Mouse (Mus musculus) layer of hippocampus, postnatal 14 days (tissue): ENCODE measurements around the gene Spint2. TPM values are rescaled to one million over a fixed set of nuclear protein-coding genes. Genes with fewer than 3 reads are reported as not detected.
A peak's percentile ranks its signal among the peaks of the same experiment; 100 is the strongest.

Experiments used
- DNase-seq, 2 experiments: peaks; one replicate each; pipeline ENCODE4 v3.0.0; 2021 to 2022; ENCODE audit warnings: low spot score in 2 of 2, mixed read lengths in 1 of 2
- total RNA-seq, 2 experiments: library from RNA; stranded (reverse); gene quantifications; 2 replicates each; pipeline ENCODE4 v1.2.3; 2021

Spint2 gene
- total RNA-seq, 2 experiments from 2014 or later, result 16.0 to 27.0 TPM

GRCm38 (mm10) chr7:29304463-29305262, 23.0 kb upstream of the Spint2 start:
- no peak for DNase-seq

DNA sequence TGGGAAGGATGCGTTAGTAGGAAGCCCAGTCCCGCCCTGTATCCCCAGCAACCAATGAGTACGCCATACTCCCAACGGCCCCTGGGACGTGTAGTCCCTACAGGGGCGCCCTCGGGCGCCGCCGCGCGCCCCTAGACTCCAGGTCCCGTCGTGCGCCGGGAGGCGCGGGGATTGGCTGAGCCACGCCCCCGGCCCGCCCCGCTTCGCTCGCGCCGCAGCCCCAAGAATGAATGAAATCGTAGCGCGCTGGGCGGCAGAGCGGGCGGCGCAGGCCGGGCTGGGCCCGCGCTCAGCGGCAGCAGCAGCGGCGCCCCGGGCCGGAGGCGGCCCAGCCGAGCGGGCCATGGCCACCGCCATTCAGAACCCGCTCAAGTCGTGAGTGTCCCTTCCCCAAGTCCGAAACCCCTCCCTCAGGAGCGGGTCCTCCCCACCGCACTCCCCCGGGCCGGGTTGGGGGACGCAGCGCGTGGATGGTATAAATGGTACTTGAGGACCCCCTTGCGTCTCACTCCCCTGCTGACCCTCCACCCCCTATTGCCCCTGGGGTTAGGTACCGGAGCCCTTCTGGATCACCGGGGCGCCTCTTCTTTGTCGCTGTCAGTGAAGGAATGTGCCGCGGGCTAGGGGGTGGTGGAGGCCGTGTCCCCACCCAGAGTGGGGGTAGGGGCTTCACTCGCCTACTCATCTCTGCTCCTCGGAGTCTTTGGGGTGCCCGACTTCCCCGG, 22.2 kb upstream of the Spint2 start, which contains the start of gene Dpf1:
Gene Dpf1, plus strand, starts transcription at position 214 of the 725 bp plus-strand sequence.
- DNase-seq, result peak; percentile 85 to 95

DNA sequence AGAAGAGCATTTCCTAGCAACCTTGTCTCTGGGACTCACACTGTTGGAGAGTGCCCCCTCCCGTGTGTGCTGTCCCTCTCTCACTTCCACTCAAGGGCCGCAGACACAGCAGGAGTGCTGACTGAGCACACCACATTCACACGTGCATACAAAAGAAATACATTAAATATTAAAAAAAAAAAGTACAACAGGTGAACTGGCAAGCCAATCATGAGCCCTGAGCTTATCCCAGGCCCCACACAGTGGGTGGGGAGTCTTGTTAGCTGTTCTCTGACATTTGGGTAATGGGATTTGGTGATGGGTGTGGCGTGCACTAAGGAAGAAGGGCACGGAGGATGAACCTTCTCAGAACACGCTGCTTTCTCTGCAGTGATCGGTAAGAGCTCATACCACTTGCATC, 20.9 kb upstream of the Spint2 start:
- no peak for DNase-seq

DNA sequence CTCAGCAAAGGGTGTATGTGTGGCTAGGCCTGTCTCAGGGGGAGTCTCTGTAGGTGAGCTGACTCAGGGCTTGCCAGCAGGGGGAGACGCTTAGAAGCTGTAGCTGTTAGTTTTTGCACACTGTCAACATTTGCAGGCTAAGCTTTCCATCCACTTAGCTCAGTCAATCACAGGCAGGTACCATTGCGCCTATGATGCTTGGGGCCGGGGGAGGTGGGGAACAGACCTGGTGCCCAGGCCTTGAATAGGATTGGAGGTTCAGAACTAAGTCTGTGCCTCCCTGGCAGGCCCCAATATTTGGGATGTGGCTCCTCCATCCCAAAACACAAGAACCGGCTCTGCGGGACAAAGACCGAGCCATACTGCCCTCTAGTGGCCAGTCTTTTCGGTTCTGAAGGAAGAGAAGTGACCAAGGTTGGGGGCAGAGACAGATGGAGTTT, 19.4 kb upstream of the Spint2 start:
- DNase-seq, result no peak

DNA sequence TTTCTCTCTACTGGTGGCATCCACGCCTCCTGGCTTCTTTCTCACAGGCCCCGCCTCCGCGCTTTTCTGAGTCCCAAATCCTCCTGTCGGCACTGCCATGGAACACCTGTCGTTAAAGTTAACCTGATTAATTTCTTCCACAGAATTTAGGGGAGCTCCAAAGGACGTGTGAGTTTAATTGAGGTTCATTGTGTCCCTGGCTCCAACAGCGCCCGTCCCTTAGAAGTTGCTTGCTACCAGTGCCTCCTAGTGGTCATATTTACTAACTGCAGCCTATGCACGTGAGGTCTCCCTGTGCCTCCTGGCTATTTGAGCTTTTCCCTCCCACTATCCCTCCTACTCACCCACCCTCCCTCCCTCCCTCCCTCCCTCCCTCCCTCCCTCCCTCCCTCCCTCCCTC, 15.3 kb upstream of the Spint2 start:
- peak in 1 of 2 experiments; percentile 71 for DNase-seq

DNA sequence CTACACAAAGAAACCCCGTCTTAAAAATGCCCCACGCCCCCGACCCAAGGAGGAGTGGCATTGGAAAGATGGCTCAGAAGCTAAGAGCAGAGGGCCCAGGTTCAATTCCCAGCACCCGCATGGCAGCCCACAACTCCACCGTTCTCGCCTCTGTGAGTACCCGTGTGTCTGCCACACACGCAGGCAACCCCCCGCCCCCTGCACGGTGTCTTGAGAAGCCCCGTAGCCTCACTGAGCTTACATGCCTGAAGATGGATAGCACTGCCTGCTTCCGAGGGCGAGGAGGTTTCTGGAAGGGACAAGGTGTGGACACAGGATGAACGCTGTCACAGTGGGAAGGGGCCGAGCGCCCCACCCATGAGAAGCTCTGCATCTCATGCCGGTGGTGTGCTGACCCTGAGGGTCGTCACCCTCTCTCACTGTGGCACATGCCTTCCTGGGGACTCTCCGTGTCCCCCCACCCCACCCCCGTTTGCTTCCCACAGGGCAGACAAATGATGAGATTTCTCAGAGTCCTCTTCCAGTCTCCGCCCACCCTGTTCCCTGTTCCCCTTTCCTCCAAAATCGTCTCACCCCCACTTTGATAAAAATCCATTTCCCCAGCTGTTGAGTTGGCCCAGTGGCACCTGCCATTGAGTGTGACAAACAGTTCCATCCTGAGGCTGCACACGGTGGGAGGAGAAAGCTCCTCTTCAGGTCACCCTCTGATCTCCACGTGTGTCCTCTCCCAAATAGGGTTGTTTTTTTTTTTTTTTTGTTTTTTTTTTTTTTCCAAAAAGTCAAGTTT, 14.3 kb upstream of the Spint2 start:
- no peak for DNase-seq

- DNase-seq, result no peak
Measured at GRCm38 (mm10) chr7:29294111-29294761, 12.5 kb upstream of the Spint2 start.

DNA sequence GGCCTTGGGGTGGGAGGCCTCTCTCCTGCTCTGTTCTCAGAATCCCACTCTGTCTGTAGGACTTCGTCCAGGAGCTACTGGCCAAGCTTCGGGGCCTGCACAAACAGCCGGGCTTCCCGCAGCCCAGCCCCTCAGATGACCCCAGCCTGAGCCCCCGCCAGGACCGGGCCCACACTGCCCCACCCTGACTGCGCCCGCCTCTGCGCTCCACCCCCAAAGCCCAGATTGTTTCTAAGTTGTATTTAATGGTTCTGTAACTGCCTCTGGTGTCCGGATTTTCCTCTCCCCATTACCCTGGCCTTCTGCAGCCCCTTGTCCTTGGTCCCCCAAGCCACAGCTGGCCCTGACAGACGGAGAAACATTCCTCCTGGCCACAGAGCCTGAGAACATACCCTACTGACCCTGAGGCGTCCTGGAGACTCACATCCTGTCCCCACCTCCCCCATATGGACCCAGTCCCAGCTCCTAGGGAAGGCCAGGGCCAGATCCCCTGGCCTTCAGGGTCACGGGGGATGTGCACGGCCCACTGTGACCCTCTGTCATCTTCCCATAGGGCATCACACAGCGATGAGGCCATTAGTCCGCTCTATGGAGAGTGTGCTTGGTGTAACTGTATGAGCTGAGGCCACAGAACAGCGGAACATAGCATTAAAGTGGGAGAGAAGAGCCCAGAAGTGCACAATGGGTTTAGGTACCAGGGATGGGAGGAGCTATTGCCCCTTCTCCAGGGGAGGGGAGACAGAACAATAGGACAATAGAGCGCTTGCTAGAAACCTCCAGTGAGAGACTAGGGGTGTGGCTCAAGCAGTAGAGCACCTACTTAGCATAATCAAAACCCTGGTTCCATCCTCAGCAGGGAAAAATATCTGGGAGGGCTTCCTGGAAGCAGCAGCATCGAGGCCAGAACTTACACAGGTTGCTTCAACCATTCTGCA, 11.7 kb upstream of the Spint2 start:
- no peak for DNase-seq

DNA sequence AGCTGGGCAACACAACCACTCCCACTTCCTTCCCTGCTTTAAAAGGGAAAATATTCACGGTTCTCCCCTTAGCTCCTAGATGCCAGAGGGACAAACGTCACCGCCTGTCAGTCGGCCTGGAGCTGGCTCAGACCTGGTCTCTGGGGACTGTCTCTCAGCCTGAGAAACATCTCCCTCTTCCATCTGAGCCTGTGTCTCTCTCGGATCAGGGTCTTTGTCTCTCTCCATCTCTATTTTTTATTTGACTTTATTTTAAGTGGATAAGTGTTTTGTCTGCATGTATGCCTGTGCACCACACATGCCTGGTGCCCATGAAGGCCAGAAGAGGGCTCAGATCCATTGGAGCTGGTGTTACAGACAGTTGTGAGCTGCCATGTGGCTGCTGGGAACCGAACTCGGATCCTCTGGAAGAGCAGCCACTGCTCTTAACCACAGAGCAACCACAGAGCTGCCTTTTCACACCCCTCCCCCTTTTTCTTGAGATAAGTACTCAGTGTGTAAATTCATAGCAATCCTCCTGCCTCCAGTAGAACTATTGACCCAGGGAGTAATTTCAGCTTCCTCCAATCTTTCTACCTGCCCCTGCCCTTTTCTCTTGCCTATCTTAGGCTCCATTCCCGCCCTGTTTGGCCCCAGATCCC, 10.9 kb upstream of the Spint2 start:
- no peak for DNase-seq

DNA sequence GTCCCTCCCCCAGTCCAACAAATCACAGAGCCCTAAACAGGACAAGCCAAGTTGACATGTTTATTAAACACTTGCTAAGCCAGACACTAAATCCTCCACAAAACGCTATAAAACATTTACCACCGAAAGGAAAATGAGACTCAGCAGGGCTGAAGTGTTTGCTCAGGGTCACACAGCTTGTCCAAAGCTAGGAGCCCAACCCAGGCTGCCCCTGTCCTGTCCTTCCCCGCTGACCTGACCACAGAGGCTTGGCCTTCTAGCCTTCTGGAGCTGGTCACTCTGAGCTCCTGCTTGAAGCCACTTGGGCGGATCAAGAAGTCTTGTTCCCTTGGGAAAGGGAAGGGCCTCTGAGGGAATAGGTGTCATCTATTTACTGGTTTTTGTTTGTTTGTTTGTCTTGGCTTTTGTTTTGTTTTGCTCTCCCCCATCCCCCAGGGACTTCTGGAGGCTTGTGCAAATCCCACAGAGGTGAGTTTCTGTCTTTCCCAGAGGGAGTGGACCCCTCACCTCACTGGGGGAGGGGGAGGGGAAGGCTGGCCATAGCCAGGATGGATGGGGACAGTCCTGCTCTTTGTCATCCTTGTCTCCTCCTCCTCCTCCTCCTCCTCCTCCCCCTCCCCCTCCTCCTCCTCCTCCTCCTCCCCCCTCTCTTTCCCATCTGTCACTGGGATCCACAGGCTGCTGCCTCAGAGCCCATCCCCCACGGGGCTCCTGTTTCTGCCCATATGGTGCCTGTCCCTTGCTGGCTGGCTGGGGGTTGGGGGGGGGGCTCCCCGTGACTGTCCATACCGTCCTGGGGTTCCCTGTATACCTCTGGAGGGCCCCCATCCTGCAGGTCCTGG, 10.1 kb upstream of the Spint2 start:
- no peak for DNase-seq

DNA sequence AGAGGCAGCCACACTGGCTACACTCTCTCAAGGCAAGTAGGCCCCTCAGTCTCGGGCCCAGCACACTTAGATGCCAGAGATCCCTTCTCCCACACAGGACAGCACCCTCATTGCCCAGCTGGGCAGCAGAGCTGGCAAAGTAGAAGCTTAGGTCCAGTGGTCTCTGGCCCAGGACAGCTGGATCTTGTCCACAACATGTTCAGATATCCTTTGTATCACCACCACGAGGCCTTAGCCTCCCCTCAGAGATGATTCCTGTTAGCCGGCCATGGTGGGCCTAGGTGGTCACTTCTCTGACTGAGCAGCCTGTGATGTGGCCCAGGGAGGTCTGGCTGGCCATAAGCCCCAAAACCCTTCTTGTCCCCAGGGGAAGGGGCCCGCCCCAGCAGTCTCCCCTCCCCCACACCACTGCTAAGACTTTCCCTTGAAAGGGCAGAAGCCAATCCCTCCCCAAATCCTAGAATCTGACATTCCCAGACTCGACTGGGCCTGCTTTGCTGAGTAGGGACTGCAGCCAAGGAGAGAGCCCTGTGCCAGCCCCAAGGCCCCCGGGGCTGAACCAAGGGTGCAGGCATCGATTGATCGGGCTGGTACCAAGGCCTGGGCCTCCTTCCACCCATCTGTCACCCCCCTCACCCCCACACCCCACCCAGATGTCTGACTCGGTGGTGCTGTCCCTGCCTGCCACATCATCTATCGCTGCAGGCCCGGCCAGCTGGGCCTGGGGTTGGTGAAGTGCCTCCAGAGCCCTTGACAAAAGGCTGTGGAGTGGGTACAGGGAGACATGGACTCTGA, 9.2 kb upstream of the Spint2 start:
- DNase-seq, result no peak

DNA sequence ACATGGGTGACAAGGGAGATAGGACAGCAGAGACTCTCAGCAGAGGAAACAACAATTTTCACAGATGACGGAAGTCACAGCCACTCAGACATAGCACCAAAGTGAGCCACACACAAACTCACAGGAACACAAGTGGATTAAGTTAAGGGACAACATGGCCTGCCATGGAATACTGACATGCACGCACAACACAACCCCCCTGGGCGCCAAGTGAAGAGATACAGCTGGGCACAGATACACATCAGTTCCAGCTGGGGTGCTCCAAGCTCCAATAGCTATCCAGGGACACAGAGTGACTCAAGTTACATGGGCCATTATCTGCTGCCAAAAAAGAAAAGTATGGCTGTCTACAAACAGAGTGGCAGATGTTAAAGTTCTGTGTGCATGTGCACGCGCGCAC, 8.1 kb upstream of the Spint2 start:
- no peak for DNase-seq

GRCm38 (mm10) chr7:29288942-29289638, 7.4 kb upstream of the Spint2 start, which contains the start of gene Ppp1r14a:
Gene Ppp1r14a (plus strand): TSS chr7:29289308.
- peak in 1 of 2 experiments; percentile 42 for DNase-seq

DNA sequence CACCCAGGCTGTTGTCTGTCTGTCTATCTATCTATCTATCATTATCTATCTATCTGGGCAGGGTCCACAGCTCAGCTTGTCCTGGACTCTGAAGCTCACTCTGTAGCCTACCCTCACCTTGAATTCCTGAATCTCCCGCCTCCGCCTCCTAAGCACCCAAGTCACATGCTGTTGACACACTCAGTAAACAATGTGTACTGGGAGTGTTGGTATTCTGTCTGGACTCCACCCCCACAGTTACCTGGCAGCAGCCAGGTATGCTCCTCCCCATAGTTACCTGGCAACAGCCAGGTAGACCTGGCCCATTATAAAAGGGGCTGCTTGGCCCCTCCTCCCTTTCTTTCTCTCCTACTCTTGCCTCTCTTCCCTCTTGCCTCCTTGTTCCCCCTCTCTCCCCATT, 6.4 kb upstream of the Spint2 start:
- DNase-seq, result no peak

DNA sequence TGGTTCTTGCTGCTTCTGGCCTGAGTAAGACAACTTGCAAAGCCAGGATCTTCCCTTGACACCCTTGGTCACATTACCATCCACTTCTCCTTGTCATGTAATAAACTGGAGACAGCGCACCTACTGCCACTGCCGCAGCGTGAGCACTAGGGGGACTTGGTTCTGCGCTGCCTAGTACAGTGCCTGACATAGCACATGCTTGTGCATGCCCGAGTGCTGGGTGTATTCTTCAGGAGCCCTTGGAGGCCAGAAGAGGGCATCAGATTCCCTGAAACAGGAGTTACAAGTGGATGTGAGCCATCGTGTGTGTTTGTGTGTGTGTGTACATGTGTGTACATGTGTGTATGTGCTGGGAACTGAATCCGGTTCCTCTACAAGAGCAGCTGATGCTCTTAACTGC, 5.8 kb upstream of the Spint2 start:
- no peak for DNase-seq

GRCm38 (mm10) chr7:29284523-29284922, 2.8 kb upstream of the Spint2 start:
- DNase-seq, result no peak

- no peak for DNase-seq
Measured at GRCm38 (mm10) chr7:29283876-29284275, 2.2 kb upstream of the Spint2 start.
